26 mouse cellular contexts compared by ENCODE assay signal in the genomic region with DNA sequence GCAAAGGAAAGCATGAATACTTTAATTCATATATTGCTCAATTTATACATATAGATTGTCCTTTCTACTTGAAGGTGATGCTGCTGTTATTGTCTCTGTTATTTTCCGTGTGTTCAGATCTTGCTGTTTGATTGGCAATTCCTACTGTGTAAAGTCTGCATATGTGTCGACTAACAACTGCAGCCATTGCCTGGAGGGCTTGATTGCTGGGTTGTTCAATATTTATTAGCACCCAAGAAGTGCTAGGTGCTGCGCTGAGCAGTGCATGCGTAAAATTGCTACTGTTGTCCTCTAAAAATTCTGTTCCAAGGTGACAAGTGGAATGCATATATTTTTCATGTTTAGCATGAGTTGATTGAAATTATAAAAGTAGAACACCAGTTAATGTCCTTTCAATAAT.
A peak's percentile ranks its signal among the peaks of the same experiment; 100 is the strongest.
DNase-seq lines count a peak whose midpoint lies in the region; ATAC-seq and TF ChIP-seq lines count a peak whose summit lies in the region.
"Had no signal": no experiment of that assay in that cellular context is flagged by ENCODE, and none has a peak within 500 bp of the region (broad histone marks: within the 10 kb centered on the region; RNA-seq: fewer than 3 reads in every experiment).

No protein-coding gene starts in this region.

- ATAC-seq in forebrain, embryonic 14.5 days: no peak
- ATAC-seq in forebrain, embryonic 13.5 days: no peak
- no peak for ATAC-seq in midbrain, embryonic 14.5 days (ENCODE audit: low FRiP score, low TSS enrichment)
- no peak for ATAC-seq in midbrain, embryonic 16.5 days
- ATAC-seq: activated CD4-positive, CD25-positive, alpha-beta regulatory T cell, adult 4 months; CD4-positive, CD25-positive, alpha-beta regulatory T cell, adult 4 months; forebrain, embryonic 15.5 days; Patski had no signal

- no peak overlapping the region for H3K9ac ChIP-seq in forebrain, embryonic 14.5 days (ENCODE audit: low read length)
- no peak overlapping the region for H3K9ac ChIP-seq in forebrain, embryonic 13.5 days
- H3K9ac ChIP-seq in midbrain, embryonic 14.5 days (replicated peaks; ENCODE audit: low read length): no peak overlapping the region
- no peak overlapping the region for H3K9ac ChIP-seq in midbrain, embryonic 16.5 days (ENCODE audit: low read depth, low read length)
- H3K9ac ChIP-seq: embryonic facial prominence, embryonic 13.5 days; embryonic facial prominence, embryonic 15.5 days; forebrain, embryonic 15.5 days had no signal

- no peaks in the 10 kb centered on the region for H3K4me1 ChIP-seq in forebrain, embryonic 14.5 days (ENCODE audit: control insufficient read depth, insufficient read depth, low read length)
- no peaks in the 10 kb centered on the region for H3K4me1 ChIP-seq in forebrain, embryonic 13.5 days
- H3K4me1 ChIP-seq in midbrain, embryonic 14.5 days (ENCODE audit: control insufficient read depth, insufficient read depth, low read length): no peaks in the 10 kb centered on the region
- H3K4me1 ChIP-seq in midbrain, embryonic 16.5 days (ENCODE audit: control insufficient read depth, insufficient read depth, low read length): no peaks in the 10 kb centered on the region
- H3K4me1 ChIP-seq: embryonic facial prominence, embryonic 13.5 days; embryonic facial prominence, embryonic 15.5 days; forebrain, embryonic 10.5 days had no signal

- H3K4me2 ChIP-seq in forebrain, embryonic 14.5 days (ENCODE audit: low read length): no peak overlapping the region
- H3K4me2 ChIP-seq in forebrain, embryonic 13.5 days: no peak overlapping the region
- no peak overlapping the region for H3K4me2 ChIP-seq in midbrain, embryonic 14.5 days (ENCODE audit: low read length)
- no peak overlapping the region for H3K4me2 ChIP-seq in midbrain, embryonic 16.5 days (ENCODE audit: low read length)
- H3K4me2 ChIP-seq: embryonic facial prominence, embryonic 13.5 days; embryonic facial prominence, embryonic 15.5 days; forebrain, embryonic 15.5 days had no signal

- no peaks in the 10 kb centered on the region for H3K9me3 ChIP-seq in forebrain, embryonic 14.5 days (replicated peaks; ENCODE audit: control insufficient read depth, low read length)
- no peaks in the 10 kb centered on the region for H3K9me3 ChIP-seq in forebrain, embryonic 13.5 days (replicated peaks)
- H3K9me3 ChIP-seq in midbrain, embryonic 14.5 days (ENCODE audit: control insufficient read depth, low read length): no peaks in the 10 kb centered on the region
- no peaks in the 10 kb centered on the region for H3K9me3 ChIP-seq in midbrain, embryonic 16.5 days (replicated peaks; ENCODE audit: control insufficient read depth, low read length, poor library complexity, severe bottlenecking)
- H3K9me3 ChIP-seq: embryonic facial prominence, embryonic 13.5 days; embryonic facial prominence, embryonic 15.5 days; forebrain, embryonic 10.5 days; forebrain, embryonic 15.5 days had no signal

- H3K4me3 ChIP-seq in forebrain, embryonic 14.5 days (ENCODE audit: low read depth, low read length): no peak overlapping the region
- H3K4me3 ChIP-seq in forebrain, embryonic 13.5 days: no peak overlapping the region
- no peak overlapping the region for H3K4me3 ChIP-seq in midbrain, embryonic 14.5 days (replicated peaks; ENCODE audit: low read depth, low read length)
- H3K4me3 ChIP-seq in midbrain, embryonic 16.5 days (ENCODE audit: low read depth, low read length): no peak overlapping the region
- H3K4me3 ChIP-seq: embryonic facial prominence, embryonic 13.5 days; embryonic facial prominence, embryonic 15.5 days; erythroblast, embryonic 14.5 days; forebrain, embryonic 10.5 days; forebrain, embryonic 15.5 days had no signal

- DNase-seq in forebrain, embryonic 14.5 days (ENCODE audit: low spot score): peak; percentile 15
- DNase-seq in midbrain, embryonic 14.5 days: peak; percentile 37
- peak; percentile 59 for DNase-seq in brain, embryonic 14.5 days (ENCODE audit: low read depth)
- DNase-seq: adrenal gland, adult 8-10 months; adrenal gland, postnatal 14 days; adrenal gland, postnatal 36 days; B cell, adult 2 months; cerebellum, adult 11 months; cerebellum, adult 18-20 months; cerebellum, adult 8-10 months; cerebellum, adult 9-11 months; cerebellum, postnatal 14 days; cerebellum, postnatal 36 days; embryo, embryonic 11 days had no signal

- no peak for TF ChIP-seq POLR2A in brain, embryonic 14.5 days (IDR thresholded peaks at IDR 0.05; ENCODE audit: borderline replicate concordance, extremely low read depth, insufficient read depth, insufficient read length, poor library complexity, severe bottlenecking)

- H3K27ac ChIP-seq in forebrain, embryonic 14.5 days (ENCODE audit: low read depth, low read length): no peak overlapping the region
- H3K27ac ChIP-seq in forebrain, embryonic 13.5 days: no peak overlapping the region
- H3K27ac ChIP-seq in midbrain, embryonic 14.5 days (replicated peaks; ENCODE audit: low read depth, low read length): no peak overlapping the region
- no peak overlapping the region for H3K27ac ChIP-seq in midbrain, embryonic 16.5 days (ENCODE audit: low read length)
- H3K27ac ChIP-seq: embryonic facial prominence, embryonic 13.5 days; embryonic facial prominence, embryonic 15.5 days; forebrain, embryonic 10.5 days; forebrain, embryonic 15.5 days had no signal

- no peak for TF ChIP-seq CTCF in brain, embryonic 14.5 days (IDR thresholded peaks at IDR 0.05; ENCODE audit: borderline replicate concordance, extremely low read depth, insufficient read depth, insufficient read length)

- H3K36me3 ChIP-seq in forebrain, embryonic 14.5 days (ENCODE audit: control insufficient read depth, insufficient read depth, low read length): no peaks in the 10 kb centered on the region
- no peaks in the 10 kb centered on the region for H3K36me3 ChIP-seq in forebrain, embryonic 13.5 days (ENCODE audit: poor library complexity, severe bottlenecking)
- no peaks in the 10 kb centered on the region for H3K36me3 ChIP-seq in midbrain, embryonic 14.5 days (ENCODE audit: control insufficient read depth, insufficient read depth, low read length)
- H3K36me3 ChIP-seq in midbrain, embryonic 16.5 days (ENCODE audit: control insufficient read depth, insufficient read depth, low read length): no peaks in the 10 kb centered on the region
- H3K36me3 ChIP-seq: embryonic facial prominence, embryonic 13.5 days; embryonic facial prominence, embryonic 15.5 days; forebrain, embryonic 10.5 days; forebrain, embryonic 15.5 days; G1E had no signal

- H3K27me3 ChIP-seq in forebrain, embryonic 14.5 days (replicated peaks; ENCODE audit: control insufficient read depth, insufficient read depth, low read length): no peaks in the 10 kb centered on the region
- no peaks in the 10 kb centered on the region for H3K27me3 ChIP-seq in forebrain, embryonic 13.5 days
- no peaks in the 10 kb centered on the region for H3K27me3 ChIP-seq in midbrain, embryonic 14.5 days (ENCODE audit: control insufficient read depth, insufficient read depth, low read length)
- no peaks in the 10 kb centered on the region for H3K27me3 ChIP-seq in midbrain, embryonic 16.5 days (ENCODE audit: control insufficient read depth, insufficient read depth, low read depth, low read length)
- H3K27me3 ChIP-seq: CH12.LX; embryonic facial prominence, embryonic 13.5 days; embryonic facial prominence, embryonic 15.5 days; forebrain, embryonic 15.5 days; Patski had no signal

- 68% methylated on average over 4 of the region's 4 CpGs for WGBS in forebrain, embryonic 14.5 days
- WGBS in forebrain, embryonic 13.5 days: 81% methylated on average over 4 of the region's 4 CpGs
- WGBS in midbrain, embryonic 14.5 days: 59% methylated on average over 4 of the region's 4 CpGs
- 62% methylated on average over 4 of the region's 4 CpGs for WGBS in midbrain, embryonic 16.5 days
